Mouse (Mus musculus) ovary, postnatal 36 days (tissue): ENCODE measurements around the gene Sptssa.

Experiments
- DNase-seq: peaks from one replicate; pipeline ENCODE4 v3.0.0; 2022; ENCODE audit warnings: low spot score, mixed read lengths

Sptssa gene

GRCm38 (mm10) chr12:54655292-54656038 is 908 bp downstream of the Sptssa start:
- DNase-seq = no peak

GRCm38 (mm10) chr12:54654741-54655140 is 1.6 kb downstream of the Sptssa start:
- DNase-seq = no peak

- no peak for DNase-seq
These were observed 2.2 kb downstream of the Sptssa start for GRCm38 (mm10) chr12:54654141-54654540.

GRCm38 (mm10) chr12:54652346-54652745 is 4.0 kb downstream of the Sptssa start:
- no peak for DNase-seq

GRCm38 (mm10) chr12:54651820-54652219 is 4.6 kb downstream of the Sptssa start:
- DNase-seq = no peak

- no peak for DNase-seq
These were observed 5.2 kb downstream of the Sptssa start for GRCm38 (mm10) chr12:54651158-54651557.

- DNase-seq = no peak
These were observed 11.4 kb downstream of the Sptssa start for GRCm38 (mm10) chr12:54644947-54645346.

GRCm38 (mm10) chr12:54643320-54643892 is 13.0 kb downstream of the Sptssa start:
- no peak for DNase-seq

GRCm38 (mm10) chr12:54641374-54641773 is 15.0 kb downstream of the Sptssa start:
- no peak for DNase-seq

GRCm38 (mm10) chr12:54640259-54640658 is 16.1 kb downstream of the Sptssa start:
- DNase-seq = no peak

- no peak for DNase-seq
These were observed 19.3 kb downstream of the Sptssa start for GRCm38 (mm10) chr12:54637033-54637432.

GRCm38 (mm10) chr12:54632141-54632540 is 24.2 kb downstream of the Sptssa start:
- DNase-seq = no peak

GRCm38 (mm10) chr12:54621942-54622341 is 34.4 kb downstream of the Sptssa start:
- no peak for DNase-seq

GRCm38 (mm10) chr12:54620042-54620705 is 36.2 kb downstream of the Sptssa start:
- no peak for DNase-seq

- DNase-seq = no peak
These were observed 47.4 kb downstream of the Sptssa start for GRCm38 (mm10) chr12:54608988-54609387.

- DNase-seq = no peak
These were observed 51.2 kb downstream of the Sptssa start for GRCm38 (mm10) chr12:54605203-54605602.

GRCm38 (mm10) chr12:54603542-54604167 is 52.7 kb downstream of the Sptssa start:
- no peak for DNase-seq

- no peak for DNase-seq
These were observed 55.9 kb downstream of the Sptssa start for GRCm38 (mm10) chr12:54600482-54600881.

GRCm38 (mm10) chr12:54598358-54598757 is 58.0 kb downstream of the Sptssa start:
- DNase-seq = no peak

GRCm38 (mm10) chr12:54596715-54597114 is 59.7 kb downstream of the Sptssa start:
- DNase-seq = no peak
